Mouse (Mus musculus) ES-Bruce4 (cell line): ENCODE results near the gene Crybb2.

ENCODE experiments used
- CTCF ChIP-seq: IDR thresholded peaks from one replicate; pipeline ENCODE4 v1.8.1; 2011; ENCODE audit warnings: low read depth, low read length
- POLR2A ChIP-seq: IDR thresholded peaks from one replicate; pipeline ENCODE4 v1.8.1; 2011; ENCODE audit warnings: low read length; ENCODE audit not compliant: insufficient read depth

- TF ChIP-seq POLR2A: no peak
- no peak for TF ChIP-seq CTCF
Measured at GRCm38 (mm10) chr5:113097551-113097950, 27.6 kb upstream of the Crybb2 start.
